Mouse (Mus musculus) thymus, postnatal 10 days (tissue): Measurements from ENCODE around the gene Duxf3.
"Not testable (repeated sequence)": the region's sequence is repeated elsewhere in the genome, so short reads cannot be mapped to it uniquely, and the experiment has no call there.

Source experiments
- DNase-seq, 2 experiments: peaks; one replicate each; pipeline ENCODE4 v3.0.0; 2021; ENCODE audit warnings: low spot score in 2 of 2

Gene Duxf3

GRCm38 (mm10) chr10:58232641-58232969 is at the start of gene Duxf3:
Duxf3 (minus strand) TSS chr10:58232675.
- DNase-seq, result not testable (repeated sequence)

- no peak for DNase-seq
These were observed 49.8 kb upstream of the Duxf3 start for GRCm38 (mm10) chr10:58282238-58282637.

- DNase-seq, result no peak
These were observed 26.0 kb upstream of the Duxf3 start for GRCm38 (mm10) chr10:58258466-58258865.

- no peak for DNase-seq
These were observed 23.5 kb upstream of the Duxf3 start for GRCm38 (mm10) chr10:58255954-58256353.

- peak; percentile 88 for DNase-seq
These were observed 22.9 kb upstream of the Duxf3 start, which contains the start of gene Gcc2 for GRCm38 (mm10) chr10:58255213-58255892. Gcc2 (plus strand) TSS chr10:58255497.

GRCm38 (mm10) chr10:58254635-58255175 is 22.2 kb upstream of the Duxf3 start:
- no peak for DNase-seq

- DNase-seq, result no peak
These were observed 17.1 kb upstream of the Duxf3 start for GRCm38 (mm10) chr10:58249535-58249934.

- peak; percentile 61 to 74 for DNase-seq
These were observed 6.7 kb upstream of the Duxf3 start for GRCm38 (mm10) chr10:58238984-58239740.

- no peak for DNase-seq
These were observed 4.1 kb upstream of the Duxf3 start, which contains the start of gene Gm4981 for GRCm38 (mm10) chr10:58236613-58237012. Gm4981 (minus strand) TSS chr10:58236701.

GRCm38 (mm10) chr10:58234985-58235384 is 2.5 kb upstream of the Duxf3 start:
- not testable (repeated sequence) for DNase-seq

GRCm38 (mm10) chr10:58233740-58234121 is 1.3 kb upstream of the Duxf3 start:
- DNase-seq, result not testable (repeated sequence)

GRCm38 (mm10) chr10:58233054-58233739 is 722 bp upstream of the Duxf3 start:
- DNase-seq, result peak in 1 of 2 experiments; percentile 36

- DNase-seq, result peak; percentile 81 to 86
These were observed 465 bp downstream of the Duxf3 start for GRCm38 (mm10) chr10:58231779-58232640.

GRCm38 (mm10) chr10:58231088-58231487 is 1.4 kb downstream of the Duxf3 start:
- peak; percentile 60 to 66 for DNase-seq

GRCm38 (mm10) chr10:58230021-58230420 is 2.5 kb downstream of the Duxf3 start:
- not testable (repeated sequence) for DNase-seq

GRCm38 (mm10) chr10:58227798-58228197 is 4.7 kb downstream of the Duxf3 start:
- peak in 1 of 2 experiments; percentile 54 for DNase-seq

GRCm38 (mm10) chr10:58226357-58226756 is 6.1 kb downstream of the Duxf3 start:
- DNase-seq, result not testable (repeated sequence)

- DNase-seq, result peak; percentile 56 to 62
These were observed 7.4 kb downstream of the Duxf3 start, which contains the start of gene AW822073 for GRCm38 (mm10) chr10:58224827-58225785. AW822073 (minus strand) TSS chr10:58224930.

GRCm38 (mm10) chr10:58223972-58224805 is 8.3 kb downstream of the Duxf3 start:
- peak; percentile 71 to 78 for DNase-seq
